Mouse (Mus musculus) heart, adult 2 months (tissue): ENCODE measurements around the gene Ccnb1ip1.

Experiments
- CTCF ChIP-seq: fragments of 200-600 bp; IDR thresholded peaks from 2 replicates; pipeline ENCODE4 v1.8.1; 2022; ENCODE audit warnings: antibody characterized with exemption, mild to moderate bottlenecking, moderate library complexity
- EP300 ChIP-seq: fragments of 200-500 bp; IDR thresholded peaks from 2 replicates; pipeline ENCODE4 v1.6.1; 2011; ENCODE audit warnings: low read depth, low read length, control low read depth; ENCODE audit not compliant: insufficient read depth
- POLR2A ChIP-seq: fragments of 200-500 bp; IDR thresholded peaks from 2 replicates; pipeline ENCODE4 v1.6.1; 2011; ENCODE audit warnings: mild to moderate bottlenecking, low read depth, low read length, control low read depth; ENCODE audit not compliant: insufficient read depth

DNA sequence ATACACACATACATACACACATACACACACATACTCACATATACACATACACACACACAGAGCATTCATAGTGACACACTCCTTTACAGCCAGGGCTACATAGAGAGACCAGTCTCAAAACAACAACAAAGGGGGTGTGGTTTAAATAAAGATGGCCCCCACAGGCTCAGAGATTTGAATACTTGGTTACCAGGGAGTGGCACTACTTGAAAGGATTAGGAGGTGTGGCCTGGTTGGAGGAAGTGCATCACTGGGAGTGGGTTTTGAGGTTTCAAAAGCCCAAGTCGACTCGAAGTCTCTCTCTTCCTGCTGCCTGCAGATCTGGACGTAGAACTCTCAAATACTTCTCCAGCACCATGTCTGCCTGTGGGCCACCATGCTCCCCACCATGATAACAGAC, 25.4 kb downstream of the Ccnb1ip1 start:
- TF ChIP-seq POLR2A: no peak
- TF ChIP-seq CTCF: no peak
- no peak for TF ChIP-seq EP300
